Mouse (Mus musculus) 416B (cell line): Measurements from ENCODE around the gene Gstm3.
A peak's percentile ranks its signal among the peaks of the same experiment; 100 is the strongest.
"Not testable (repeated sequence)": the region's sequence is repeated elsewhere in the genome, so short reads cannot be mapped to it uniquely, and the experiment has no call there.

Experiments
- DNase-seq: peaks from one replicate; pipeline ENCODE4 v3.0.0; 2011; ENCODE audit warnings: low read depth

Gstm3 gene

GRCm38 (mm10) chr3:107968724-107969395, at the start of gene Gstm3:
TSS of gene Gstm3 (minus strand) at chr3:107969283.
- DNase-seq, result no peak

- DNase-seq, result peak; percentile 83
These were observed 49.2 kb upstream of the Gstm3 start for GRCm38 (mm10) chr3:108018190-108018820.

GRCm38 (mm10) chr3:108017473-108018189, 48.5 kb upstream of the Gstm3 start, which contains the start of gene Gstm1:
TSS of gene Gstm1 (minus strand) at chr3:108017973.
- peak; percentile 99 for DNase-seq

- DNase-seq, result not testable (repeated sequence)
These were observed 47.4 kb upstream of the Gstm3 start for GRCm38 (mm10) chr3:108016468-108016867.

- no peak for DNase-seq
These were observed 45.9 kb upstream of the Gstm3 start for GRCm38 (mm10) chr3:108014974-108015346.

GRCm38 (mm10) chr3:108014098-108014973, 45.3 kb upstream of the Gstm3 start:
- DNase-seq, result no peak

- peak; percentile 71 for DNase-seq
These were observed 44.3 kb upstream of the Gstm3 start for GRCm38 (mm10) chr3:108013331-108013871.

GRCm38 (mm10) chr3:108011558-108011957, 42.5 kb upstream of the Gstm3 start:
- no peak for DNase-seq

GRCm38 (mm10) chr3:108010286-108010685, 41.2 kb upstream of the Gstm3 start:
- no peak for DNase-seq

- peak; percentile 37 for DNase-seq
These were observed 32.9 kb upstream of the Gstm3 start for GRCm38 (mm10) chr3:108002021-108002420.

GRCm38 (mm10) chr3:107999491-107999890, 30.4 kb upstream of the Gstm3 start:
- DNase-seq, result no peak

GRCm38 (mm10) chr3:107998591-107998990, 29.5 kb upstream of the Gstm3 start:
- DNase-seq, result no peak

GRCm38 (mm10) chr3:107996576-107996975, 27.5 kb upstream of the Gstm3 start:
- DNase-seq, result no peak

- DNase-seq, result not testable (repeated sequence)
These were observed 26.9 kb upstream of the Gstm3 start for GRCm38 (mm10) chr3:107995974-107996373.

- DNase-seq, result peak; percentile 70
These were observed 17.0 kb upstream of the Gstm3 start, which contains the start of gene Gstm2 for GRCm38 (mm10) chr3:107986041-107986562. TSS of gene Gstm2 (minus strand) at chr3:107986453.

- not testable (repeated sequence) for DNase-seq
These were observed 16.1 kb upstream of the Gstm3 start for GRCm38 (mm10) chr3:107985141-107985540.

GRCm38 (mm10) chr3:107984471-107984870, 15.4 kb upstream of the Gstm3 start:
- no peak for DNase-seq

- no peak for DNase-seq
These were observed 14.7 kb upstream of the Gstm3 start for GRCm38 (mm10) chr3:107983771-107984170.

- no peak for DNase-seq
These were observed 13.6 kb upstream of the Gstm3 start for GRCm38 (mm10) chr3:107982726-107983125.

GRCm38 (mm10) chr3:107981261-107981660, 12.2 kb upstream of the Gstm3 start:
- DNase-seq, result no peak

GRCm38 (mm10) chr3:107977691-107978090, 8.6 kb upstream of the Gstm3 start:
- no peak for DNase-seq
